Mouse (Mus musculus) ES-Bruce4 (cell line): Measurements from ENCODE around the gene Nek11. TPM values are rescaled to one million over a fixed set of nuclear protein-coding genes. Genes with fewer than 3 reads are reported as not detected.

ENCODE experiments used
- H3K27ac ChIP-seq: 2 replicates; pipeline ENCODE4 v1.5.1; 2012; ENCODE audit warnings: low read length, inconsistent platforms; ENCODE audit not compliant: insufficient read depth
- H3K27me3 ChIP-seq: 2 replicates; pipeline ENCODE4 v1.6.1; 2012; ENCODE audit warnings: mild to moderate bottlenecking, low read length, inconsistent platforms; ENCODE audit not compliant: control insufficient read depth, poor library complexity, insufficient read depth, severe bottlenecking
- H3K36me3 ChIP-seq: 2 replicates; pipeline ENCODE4 v1.6.1; 2012; ENCODE audit warnings: inconsistent platforms, mild to moderate bottlenecking, low read length, moderate library complexity; ENCODE audit not compliant: control insufficient read depth, poor library complexity, insufficient read depth, severe bottlenecking
- H3K4me1 ChIP-seq: one replicate; pipeline ENCODE4 v1.8.1; 2011; ENCODE audit warnings: low read length; ENCODE audit not compliant: control insufficient read depth, insufficient read depth
- H3K4me3 ChIP-seq: 2 replicates; pipeline ENCODE4 v1.5.1; 2011; ENCODE audit warnings: low read depth, mild to moderate bottlenecking, low read length
- H3K9ac ChIP-seq: 2 replicates; pipeline ENCODE4 v1.6.1; 2012; ENCODE audit warnings: low read depth, mild to moderate bottlenecking, inconsistent platforms; ENCODE audit not compliant: poor library complexity, severe bottlenecking
- H3K9me3 ChIP-seq: replicated peaks from 2 replicates; pipeline ENCODE4 v1.6.1; 2012; ENCODE audit warnings: mild to moderate bottlenecking, low read length, inconsistent platforms; ENCODE audit not compliant: control insufficient read depth, poor library complexity, insufficient read depth, severe bottlenecking
- CTCF ChIP-seq: IDR thresholded peaks from one replicate; pipeline ENCODE4 v1.8.1; 2011; ENCODE audit warnings: low read depth, low read length
- EP300 ChIP-seq: IDR thresholded peaks from 2 replicates; pipeline ENCODE4 v1.6.1; 2011; ENCODE audit warnings: low read depth, low read length; ENCODE audit not compliant: insufficient read depth
- POLR2A ChIP-seq: IDR thresholded peaks from one replicate; pipeline ENCODE4 v1.8.1; 2011; ENCODE audit warnings: low read length; ENCODE audit not compliant: insufficient read depth
- polyA plus RNA-seq: library from polyadenylated mRNA; stranded (reverse); fragments of >200 nt; gene quantifications from 2 replicates; pipeline ENCODE4 v1.2.4, GENCODE M21; 2011; ENCODE audit warnings: low read depth; ENCODE audit not compliant: missing spikeins, insufficient read depth, insufficient read length

The Nek11 gene
- polyA plus RNA-seq, 1 experiment, result 0.30 TPM

DNA sequence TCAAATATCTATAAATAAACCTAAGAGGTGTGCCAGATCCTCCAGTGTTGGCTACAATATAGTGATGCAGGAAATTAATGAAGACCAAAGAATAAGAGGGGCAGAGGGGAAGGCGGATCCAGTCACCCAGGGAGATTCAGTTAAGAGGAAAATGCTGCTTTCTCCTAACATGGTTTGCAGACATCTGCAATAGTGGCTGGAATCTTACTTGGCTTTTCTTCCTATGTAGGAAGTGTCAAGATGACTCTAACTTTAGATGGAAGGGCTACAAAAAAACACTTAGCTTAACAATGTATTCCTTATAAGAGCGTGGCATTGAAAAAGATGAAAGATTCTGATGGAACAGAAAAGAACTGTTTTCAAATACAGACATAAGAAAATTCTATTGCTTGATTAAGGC, 89.3 kb downstream of the Nek11 start:
- Histone ChIP-seq H3K4me3 (no peak overlapping the region), H3K36me3 (no peaks in the 10 kb centered on the region), H3K9me3 (no peaks in the 10 kb centered on the region), H3K4me1 (no peaks in the 10 kb centered on the region), H3K27ac (no peak overlapping the region), H3K9ac (no peak overlapping the region), H3K27me3 (no peaks in the 10 kb centered on the region)
- TF ChIP-seq POLR2A (no peak), EP300 (no peak), CTCF (no peak)

DNA sequence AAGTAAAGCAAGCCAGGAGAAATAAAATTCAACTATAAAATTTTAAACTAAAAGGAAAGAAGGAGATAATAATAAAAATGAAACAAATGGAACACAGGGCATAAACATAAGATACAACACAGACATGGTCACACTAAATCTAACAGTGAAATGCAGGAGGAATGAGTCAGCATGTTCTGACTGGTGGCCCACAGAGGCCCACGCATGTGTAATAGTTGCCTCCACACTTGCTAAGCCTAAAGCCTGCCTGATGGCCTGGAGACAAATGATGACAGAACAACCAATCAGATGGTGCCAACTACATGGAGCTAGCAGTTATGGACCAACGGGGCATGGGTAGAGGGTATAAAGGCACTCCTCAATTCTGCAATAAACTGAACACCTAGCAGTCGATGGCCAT, 93.1 kb downstream of the Nek11 start:
- Histone ChIP-seq H3K9ac (no peak overlapping the region), H3K36me3 (no peaks in the 10 kb centered on the region), H3K4me1 (no peaks in the 10 kb centered on the region), H3K27ac (no peak overlapping the region), H3K4me3 (no peak overlapping the region), H3K9me3 (no peaks in the 10 kb centered on the region), H3K27me3 (no peaks in the 10 kb centered on the region)
- TF ChIP-seq POLR2A (no peak), CTCF (no peak), EP300 (no peak)

DNA sequence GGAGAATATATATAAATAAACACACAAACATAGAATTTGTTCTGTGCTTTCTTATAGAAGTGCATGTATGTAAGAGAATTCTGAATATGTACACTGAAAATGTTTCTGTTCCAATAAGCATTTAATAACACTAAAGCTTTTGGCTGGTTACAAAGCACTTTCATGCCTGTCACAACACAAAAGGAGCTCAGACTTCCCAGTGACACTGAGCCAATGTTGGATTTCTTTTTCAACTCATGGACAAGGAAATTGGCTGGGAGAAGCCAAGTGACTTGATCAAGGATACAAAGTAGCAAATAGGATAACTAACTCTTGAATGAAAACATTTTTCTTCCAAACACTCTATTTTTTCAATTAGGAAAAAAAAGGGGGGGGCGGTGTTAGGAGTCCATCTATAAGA, 93.9 kb downstream of the Nek11 start:
- no peaks in the 10 kb centered on the region for H3K36me3 ChIP-seq
- TF ChIP-seq EP300 (no peak), POLR2A (no peak), CTCF (no peak)
- no peak overlapping the region for H3K9ac ChIP-seq
- no peak overlapping the region for H3K27ac ChIP-seq
- no peaks in the 10 kb centered on the region for H3K9me3 ChIP-seq
- H3K27me3 ChIP-seq, result no peaks in the 10 kb centered on the region
- no peaks in the 10 kb centered on the region for H3K4me1 ChIP-seq
- no peak overlapping the region for H3K4me3 ChIP-seq

DNA sequence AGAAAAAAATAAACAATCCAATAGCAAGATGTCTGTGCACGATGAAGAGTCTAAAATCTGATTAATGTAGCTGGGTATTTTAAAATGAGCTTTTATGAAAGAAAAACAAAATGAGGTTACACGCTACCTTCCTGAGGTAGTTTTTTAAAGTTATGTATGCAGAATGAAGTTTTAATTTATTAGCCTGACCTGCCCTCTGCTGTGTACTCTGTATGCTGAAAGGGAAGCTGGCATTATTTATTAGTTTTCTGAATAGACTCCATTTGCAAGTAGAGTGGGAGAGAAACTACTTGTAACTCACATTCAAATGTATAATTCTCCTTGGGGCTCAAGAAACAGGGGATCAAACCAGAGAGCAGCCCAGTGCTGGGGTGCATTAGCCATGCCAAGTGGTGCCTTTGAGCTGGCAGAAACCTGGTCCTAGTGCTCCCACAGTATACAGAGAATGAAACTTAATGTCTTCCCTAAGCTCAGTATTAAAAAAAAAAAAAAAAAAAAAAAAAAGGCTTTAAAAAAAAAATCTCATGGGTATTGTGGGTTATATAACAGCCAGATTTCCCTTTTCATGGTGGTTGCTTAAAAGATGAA, 94.5 kb downstream of the Nek11 start:
- Histone ChIP-seq H3K9ac (no peak overlapping the region), H3K36me3 (no peaks in the 10 kb centered on the region), H3K9me3 (no peaks in the 10 kb centered on the region), H3K27ac (no peak overlapping the region), H3K4me1 (no peaks in the 10 kb centered on the region), H3K27me3 (no peaks in the 10 kb centered on the region), H3K4me3 (no peak overlapping the region)
- TF ChIP-seq CTCF (no peak), EP300 (no peak), POLR2A (no peak)

DNA sequence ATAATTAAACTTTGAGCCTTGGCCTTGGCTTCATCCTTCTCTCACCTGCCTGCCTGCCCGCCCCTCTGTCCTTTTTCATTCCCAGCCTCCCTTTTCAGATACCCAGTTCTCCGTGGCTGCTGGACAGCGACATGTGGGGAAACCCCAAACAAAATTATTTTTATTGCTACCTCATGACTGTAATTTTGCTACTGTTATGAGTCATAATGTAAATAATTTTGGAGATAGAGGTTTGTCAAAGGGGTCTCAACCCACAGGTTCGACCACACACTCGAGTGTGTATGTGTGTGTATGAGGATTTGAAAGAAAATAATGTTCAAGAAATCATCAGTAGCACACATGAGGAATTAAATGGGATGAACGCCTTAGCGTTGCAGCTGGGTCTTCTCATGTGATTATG, 110.7 kb downstream of the Nek11 start:
- no peak overlapping the region for H3K4me3 ChIP-seq
- no peaks in the 10 kb centered on the region for H3K4me1 ChIP-seq
- no peaks in the 10 kb centered on the region for H3K36me3 ChIP-seq
- no peak overlapping the region for H3K27ac ChIP-seq
- no peaks in the 10 kb centered on the region for H3K9me3 ChIP-seq
- no peak overlapping the region for H3K9ac ChIP-seq
- H3K27me3 ChIP-seq, result no peaks in the 10 kb centered on the region
- TF ChIP-seq POLR2A, result no peak
- TF ChIP-seq CTCF, result no peak
- no peak for TF ChIP-seq EP300

DNA sequence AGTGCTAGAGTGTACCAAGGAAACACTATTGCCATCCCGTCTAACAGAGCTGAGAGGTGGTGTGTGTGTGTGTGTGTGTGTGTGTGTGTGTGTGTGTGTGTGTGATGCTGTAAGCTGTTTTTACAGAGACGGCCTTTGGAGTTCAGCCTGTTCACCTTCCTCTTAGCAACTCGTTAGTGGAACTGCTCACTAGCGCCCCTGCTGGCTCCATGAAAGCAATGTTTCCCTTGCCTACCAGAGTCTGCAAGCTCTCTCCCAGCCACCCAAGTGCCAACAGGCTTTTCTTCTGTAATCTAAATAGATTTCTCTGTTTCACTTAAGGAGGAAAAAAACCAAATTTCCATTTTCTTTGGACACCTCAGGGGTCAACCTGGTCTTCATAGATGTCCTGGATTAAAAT, 112.6 kb downstream of the Nek11 start:
- Histone ChIP-seq H3K4me3 (no peak overlapping the region), H3K9me3 (no peaks in the 10 kb centered on the region), H3K9ac (no peak overlapping the region), H3K36me3 (no peaks in the 10 kb centered on the region), H3K4me1 (no peaks in the 10 kb centered on the region), H3K27ac (no peak overlapping the region), H3K27me3 (no peaks in the 10 kb centered on the region)
- TF ChIP-seq EP300, result no peak
- peak; percentile 68 for TF ChIP-seq CTCF
